In genomic region chr2:13792256-13793005, GRCm38 (mm10) we compare ENCODE assay signal across 8 mouse cellular contexts. TPM values are rescaled to one million over a fixed set of nuclear protein-coding genes. Genes with fewer than 3 reads are reported as not detected.
A peak's percentile ranks its signal among the peaks of the same experiment; 100 is the strongest.
DNase-seq lines count a peak whose midpoint lies in the region; ATAC-seq and TF ChIP-seq lines count a peak whose summit lies in the region.

No protein-coding gene starts in this region.

- H3K9ac ChIP-seq in lung, embryonic 16.5 days (ENCODE audit: low read length): no peak overlapping the region
- H3K9ac ChIP-seq in embryonic facial prominence, embryonic 15.5 days: no peak overlapping the region
- H3K9ac ChIP-seq in kidney, postnatal 0 days (ENCODE audit: low read depth, low read length): 0 out of 2 replicates have a peak overlapping the region, but pooled peaks have one; percentile 62
- H3K9ac ChIP-seq in neural tube, embryonic 14.5 days (replicated peaks; ENCODE audit: low read depth, low read length): peak overlapping the region; percentile 76

- WGBS in lung, embryonic 16.5 days: 34% methylated on average over 13 of the region's 13 CpGs
- WGBS in embryonic facial prominence, embryonic 15.5 days: 48% methylated on average over 13 of the region's 13 CpGs
- 41% methylated on average over 13 of the region's 13 CpGs for WGBS in kidney, postnatal 0 days
- WGBS in neural tube, embryonic 14.5 days: 37% methylated on average over 13 of the region's 13 CpGs

- H3K27me3 ChIP-seq in lung, embryonic 16.5 days (ENCODE audit: control insufficient read depth, insufficient read depth, low read depth, low read length): peaks cover 20% of the 10 kb centered on the region
- H3K27me3 ChIP-seq in embryonic facial prominence, embryonic 15.5 days: peaks cover 42% of the 10 kb centered on the region
- 0 out of 2 replicates have a peak, but pooled peaks cover 3% of the 10 kb centered on the region for H3K27me3 ChIP-seq in kidney, postnatal 0 days (ENCODE audit: insufficient read depth, low read length)
- 0 out of 2 replicates have a peak, but pooled peaks cover 7% of the 10 kb centered on the region for H3K27me3 ChIP-seq in neural tube, embryonic 14.5 days (ENCODE audit: control insufficient read depth, insufficient read depth, low read length)

- H3K4me3 ChIP-seq in lung, embryonic 16.5 days (ENCODE audit: low read length): peak overlapping the region; percentile 68
- peak overlapping the region; percentile 59 for H3K4me3 ChIP-seq in embryonic facial prominence, embryonic 15.5 days (replicated peaks)
- H3K4me3 ChIP-seq in kidney, postnatal 0 days (replicated peaks; ENCODE audit: low read depth, low read length): peak overlapping the region; percentile 58
- H3K4me3 ChIP-seq in neural tube, embryonic 14.5 days (ENCODE audit: low read depth, low read length): peak overlapping the region; percentile 64

- TF ChIP-seq CTCF in kidney, postnatal 0 days (IDR thresholded peaks at IDR 0.05; ENCODE audit: low read depth): no peak

- H3K9me3 ChIP-seq in lung, embryonic 16.5 days (ENCODE audit: control insufficient read depth, low read length): no peaks in the 10 kb centered on the region
- no peaks in the 10 kb centered on the region for H3K9me3 ChIP-seq in embryonic facial prominence, embryonic 15.5 days (replicated peaks)
- H3K9me3 ChIP-seq in kidney, postnatal 0 days (replicated peaks; ENCODE audit: low read length): no peaks in the 10 kb centered on the region
- H3K9me3 ChIP-seq in neural tube, embryonic 14.5 days (ENCODE audit: control insufficient read depth, low read length): no peaks in the 10 kb centered on the region

- no peak for DNase-seq in lung, postnatal 10 days
- DNase-seq in kidney, postnatal 0 days (ENCODE audit: low spot score): no peak
- no peak for DNase-seq in ovary, postnatal 10 days (ENCODE audit: low spot score)
- no peak for DNase-seq in right cerebral cortex, adult 2 months (ENCODE audit: low spot score in 2 of 2)
- no peak for DNase-seq in adrenal gland, adult 2 months

- peaks cover 4% of the 10 kb centered on the region for H3K4me1 ChIP-seq in lung, embryonic 16.5 days (replicated peaks; ENCODE audit: control insufficient read depth, insufficient read depth, low read length)
- H3K4me1 ChIP-seq in embryonic facial prominence, embryonic 15.5 days: peaks cover 13% of the 10 kb centered on the region
- H3K4me1 ChIP-seq in kidney, postnatal 0 days (replicated peaks; ENCODE audit: insufficient read depth, low read length): peaks cover 4% of the 10 kb centered on the region; the same call in 1 of the 2 replicates
- peaks cover 6% of the 10 kb centered on the region; the same call in 1 of the 2 replicates for H3K4me1 ChIP-seq in neural tube, embryonic 14.5 days (ENCODE audit: control insufficient read depth, insufficient read depth, low read length)

- H3K27ac ChIP-seq in lung, embryonic 16.5 days (ENCODE audit: low read length): no peak overlapping the region
- no peak overlapping the region for H3K27ac ChIP-seq in embryonic facial prominence, embryonic 15.5 days (replicated peaks)
- no peak overlapping the region for H3K27ac ChIP-seq in kidney, postnatal 0 days
- H3K27ac ChIP-seq in neural tube, embryonic 14.5 days (ENCODE audit: low read depth, low read length): no peak overlapping the region

- no peaks in the 10 kb centered on the region for H3K36me3 ChIP-seq in lung, embryonic 16.5 days (ENCODE audit: control insufficient read depth, insufficient read depth, low read length)
- H3K36me3 ChIP-seq in embryonic facial prominence, embryonic 15.5 days: no peaks in the 10 kb centered on the region
- H3K36me3 ChIP-seq in kidney, postnatal 0 days (ENCODE audit: insufficient read depth, low read length): no peaks in the 10 kb centered on the region
- H3K36me3 ChIP-seq in neural tube, embryonic 14.5 days (ENCODE audit: control insufficient read depth, insufficient read depth, low read length): no peaks in the 10 kb centered on the region

- ATAC-seq in lung, embryonic 16.5 days (ENCODE audit: low read depth): no peak
- ATAC-seq in embryonic facial prominence, embryonic 15.5 days (ENCODE audit: insufficient number of reproducible peaks, low FRiP score, low TSS enrichment, low read depth): no peak
- 0 out of 2 replicates have a peak, but pooled peaks have one; percentile 20 for ATAC-seq in kidney, postnatal 0 days (replicated peaks; ENCODE audit: low FRiP score, low read depth)
- ATAC-seq in neural tube, embryonic 14.5 days (ENCODE audit: low read depth): peak; percentile 10

- peak overlapping the region; percentile 98 for H3K4me2 ChIP-seq in lung, embryonic 16.5 days (ENCODE audit: low read depth, low read length)
- peak overlapping the region; percentile 98 for H3K4me2 ChIP-seq in embryonic facial prominence, embryonic 15.5 days (replicated peaks)
- peak overlapping the region; percentile 97 for H3K4me2 ChIP-seq in kidney, postnatal 0 days (ENCODE audit: low read length)
- H3K4me2 ChIP-seq in neural tube, embryonic 14.5 days (ENCODE audit: low read depth, low read length): peak overlapping the region; percentile 95

RNA-seq across cellular contexts. Expression of gene St8sia6, which starts 1.4 kb away (rescaled TPM):
- 0.78 and 1.4 TPM in 2 replicates for polyA plus RNA-seq in lung, embryonic 16.5 days (2015; fragmentation: Nextera tagmentation; extraction: Ambion mirVana)
- polyA plus RNA-seq in embryonic facial prominence, embryonic 15.5 days (2015; fragmentation: Nextera tagmentation; extraction: Ambion mirVana): 1.5 and 2.5 TPM in 2 replicates
- polyA plus RNA-seq in kidney, postnatal 0 days (2015; fragmentation: Nextera tagmentation; extraction: Ambion mirVana): 4.6 and 5.4 TPM in 2 replicates
- 2.2 and 4.3 TPM in 2 replicates for polyA plus RNA-seq in neural tube, embryonic 14.5 days (2014; fragmentation: Nextera tagmentation; extraction: Ambion mirVana)
- 1 to 10 TPM in 1 of 2 experiments, under 1 TPM in 1; 0.79 to 1.0 TPM for total RNA-seq in adrenal gland, adult 2 months (2021)
- 0.13 and 0.19 TPM in 2 replicates for polyA plus RNA-seq in adrenal gland, adult 2 months (2012; rRNA removed)

Comparison
In these comparisons a context has a peak if more than half of its experiments do, and no peak if none do; other contexts are left out.
1. ATAC-seq: peak in kidney, postnatal 0 days (single experiment) and neural tube, embryonic 14.5 days (single experiment); none in lung, embryonic 16.5 days (single experiment) and embryonic facial prominence, embryonic 15.5 days (single experiment).
2. H3K9ac ChIP-seq: peak in kidney, postnatal 0 days (single experiment) and neural tube, embryonic 14.5 days (single experiment); none in lung, embryonic 16.5 days (single experiment) and embryonic facial prominence, embryonic 15.5 days (single experiment).
3. Peak in every context shown above with its lines, with median percentiles within 50 percentile points of each other: H3K4me2 ChIP-seq and H3K4me3 ChIP-seq.